Mouse (Mus musculus) thymus, adult 2 months (tissue): ENCODE results near the gene Mettl17. TPM values are rescaled to one million over a fixed set of nuclear protein-coding genes. Genes with fewer than 3 reads are reported as not detected.
A peak's percentile ranks its signal among the peaks of the same experiment; 100 is the strongest.

Experiments used
- DNase-seq: peaks from one replicate; pipeline ENCODE4 v3.0.0; 2021
- H3K27ac ChIP-seq: fragments of 200-500 bp; 2 replicates; pipeline ENCODE4 v1.5.1; 2012; ENCODE audit warnings: low read length, control low read depth; ENCODE audit not compliant: control insufficient read depth, insufficient read depth
- H3K27me3 ChIP-seq: fragments of 200-500 bp; 2 replicates; pipeline ENCODE4 v1.6.1; 2012; ENCODE audit warnings: mild to moderate bottlenecking, low read length, moderate library complexity, mixed read lengths; ENCODE audit not compliant: control insufficient read depth, insufficient read depth
- H3K36me3 ChIP-seq: fragments of 200-500 bp; 2 replicates; pipeline ENCODE4 v1.6.1; 2012; ENCODE audit warnings: mild to moderate bottlenecking, low read length, moderate library complexity; ENCODE audit not compliant: control insufficient read depth, insufficient read depth
- H3K4me1 ChIP-seq: fragments of 200-500 bp; replicated peaks from 2 replicates; pipeline ENCODE4 v1.6.1; 2012; ENCODE audit warnings: low read length; ENCODE audit not compliant: control insufficient read depth, insufficient read depth
- H3K4me3 ChIP-seq: fragments of 200-500 bp; 2 replicates; pipeline ENCODE4 v1.5.1; 2012; ENCODE audit warnings: mild to moderate bottlenecking, low read length, control low read depth, moderate library complexity; ENCODE audit not compliant: control insufficient read depth, insufficient read depth
- CTCF ChIP-seq: fragments of 200-500 bp; IDR thresholded peaks from 2 replicates; pipeline ENCODE4 v1.5.1; 2012; ENCODE audit warnings: mild to moderate bottlenecking, control low read depth, low read length, moderate library complexity, borderline replicate concordance; ENCODE audit not compliant: control insufficient read depth, poor library complexity, insufficient read depth; ENCODE audit errors: extremely low read depth
- POLR2A ChIP-seq: fragments of 200-500 bp; IDR thresholded peaks from 2 replicates; pipeline ENCODE4 v1.6.1; 2012; ENCODE audit warnings: mild to moderate bottlenecking, low read length, control low read depth, moderate library complexity; ENCODE audit not compliant: control insufficient read depth, poor library complexity, insufficient read depth; ENCODE audit errors: extremely low read depth
- WGBS: fragments of 180-500 bp; shearing (Covaris S2); methylation state at CpG from one replicate; pipeline ENCODE4 v1.1.7; 2018; 5-methylcytosine and 5-hydroxymethylcytosine counted together
- polyA plus RNA-seq: library from polyadenylated mRNA; depleted of rRNA; stranded (reverse); fragments of >200 nt; gene quantifications from 2 replicates; pipeline ENCODE4 v1.2.3, GENCODE M21; 2012

Gene Mettl17
- polyA plus RNA-seq, 1 experiment = 56.7 TPM

- Histone ChIP-seq H3K27ac (no peak overlapping the region), H3K36me3 (no peaks in the 10 kb centered on the region), H3K27me3 (no peaks in the 10 kb centered on the region), H3K4me3 (no peak overlapping the region), H3K4me1 (no peaks in the 10 kb centered on the region)
- 93% methylated on average over 8 of the region's 8 CpGs for WGBS
- TF ChIP-seq POLR2A = no peak
- no peak for TF ChIP-seq CTCF
- DNase-seq = no peak
Measured at GRCm38 (mm10) chr14:51929309-51929943, 44.8 kb downstream of the Mettl17 start.

- Histone ChIP-seq H3K4me3 (no peak overlapping the region), H3K4me1 (no peaks in the 10 kb centered on the region), H3K27ac (no peak overlapping the region), H3K27me3 (no peaks in the 10 kb centered on the region), H3K36me3 (no peaks in the 10 kb centered on the region)
- 88% methylated on average over 9 of the region's 9 CpGs for WGBS
- DNase-seq = no peak
- TF ChIP-seq CTCF (no peak), POLR2A (no peak)
Measured at GRCm38 (mm10) chr14:51929968-51930367, 45.3 kb downstream of the Mettl17 start.

GRCm38 (mm10) chr14:51930824-51931223, 46.2 kb downstream of the Mettl17 start:
- no peak overlapping the region for H3K27ac ChIP-seq

GRCm38 (mm10) chr14:51932092-51933020, 47.7 kb downstream of the Mettl17 start:
- no peak for TF ChIP-seq POLR2A
- no peak for TF ChIP-seq CTCF
- DNase-seq = no peak
- no peaks in the 10 kb centered on the region for H3K27me3 ChIP-seq
- no peak overlapping the region for H3K27ac ChIP-seq
- H3K36me3 ChIP-seq = no peaks in the 10 kb centered on the region
- no peak overlapping the region for H3K4me3 ChIP-seq
- H3K4me1 ChIP-seq = no peaks in the 10 kb centered on the region
- 81% methylated on average over 10 of the region's 10 CpGs for WGBS

More at GRCm38 (mm10) chr14:51930824-51931223, 46.2 kb downstream of the Mettl17 start:
- DNase-seq = peak; percentile 55
- Histone ChIP-seq H3K4me3 (no peak overlapping the region), H3K36me3 (no peaks in the 10 kb centered on the region), H3K27me3 (no peaks in the 10 kb centered on the region), H3K4me1 (no peaks in the 10 kb centered on the region)
- no peak for TF ChIP-seq CTCF
- no peak for TF ChIP-seq POLR2A
- WGBS = 42% methylated on average over 5 of the region's 5 CpGs

GRCm38 (mm10) chr14:51939005-51939404, 54.4 kb downstream of the Mettl17 start:
- Histone ChIP-seq H3K36me3 (no peaks in the 10 kb centered on the region), H3K4me1 (no peaks in the 10 kb centered on the region), H3K27ac (no peak overlapping the region), H3K27me3 (no peaks in the 10 kb centered on the region), H3K4me3 (no peak overlapping the region)
- no peak for DNase-seq
- WGBS = 96% methylated on average over 9 of the region's 9 CpGs
- TF ChIP-seq POLR2A = no peak
- TF ChIP-seq CTCF = no peak

- TF ChIP-seq CTCF (no peak), POLR2A (no peak)
- Histone ChIP-seq H3K27me3 (no peaks in the 10 kb centered on the region), H3K27ac (no peak overlapping the region), H3K4me1 (no peaks in the 10 kb centered on the region), H3K4me3 (no peak overlapping the region), H3K36me3 (no peaks in the 10 kb centered on the region)
- 58% methylated on average over 8 of the region's 8 CpGs for WGBS
- no peak for DNase-seq
Measured at GRCm38 (mm10) chr14:51940944-51941560, 56.4 kb downstream of the Mettl17 start.
